Mouse (Mus musculus) erythroblast, embryonic 14.5 days (primary cell): ENCODE data around the gene Map4k3.

Experiments used
- GATA1 ChIP-seq: IDR thresholded peaks from 2 replicates; pipeline ENCODE4 v1.6.1; 2012; ENCODE audit warnings: low read length, inconsistent platforms, mixed read lengths
- TAL1 ChIP-seq: IDR thresholded peaks from 3 replicates; pipeline ENCODE4 v1.6.1; 2012; ENCODE audit warnings: low read length, inconsistent platforms, mixed read lengths

- no peak for TF ChIP-seq TAL1
- TF ChIP-seq GATA1, result no peak
These were observed 24.2 kb upstream of the Map4k3 start for GRCm38 (mm10) chr17:80752466-80752865.
